Mouse (Mus musculus): ENCODE results near the gene Scgb1a1. TPM values are rescaled to one million over a fixed set of nuclear protein-coding genes. Genes with fewer than 3 reads are reported as not detected.
"Not testable (repeated sequence)": the region's sequence is repeated elsewhere in the genome, so short reads cannot be mapped to it uniquely, and the experiment has no call there.

Scgb1a1 gene
- total RNA-seq (2017): not detected in 3 replicates

- ATAC-seq (replicated peaks; ENCODE audit: insufficient number of reproducible peaks, low FRiP score, low TSS enrichment, poor library complexity, severe bottlenecking): no peak
Measured at GRCm38 (mm10) chr19:9087821-9088220, at the start of gene Scgb1a1. Scgb1a1 (minus strand) TSS chr19:9087958.

- ATAC-seq (replicated peaks; ENCODE audit: insufficient number of reproducible peaks, low FRiP score, low TSS enrichment, poor library complexity, severe bottlenecking): no peak
Measured at GRCm38 (mm10) chr19:9137159-9137558, 49.4 kb upstream of the Scgb1a1 start.

DNA sequence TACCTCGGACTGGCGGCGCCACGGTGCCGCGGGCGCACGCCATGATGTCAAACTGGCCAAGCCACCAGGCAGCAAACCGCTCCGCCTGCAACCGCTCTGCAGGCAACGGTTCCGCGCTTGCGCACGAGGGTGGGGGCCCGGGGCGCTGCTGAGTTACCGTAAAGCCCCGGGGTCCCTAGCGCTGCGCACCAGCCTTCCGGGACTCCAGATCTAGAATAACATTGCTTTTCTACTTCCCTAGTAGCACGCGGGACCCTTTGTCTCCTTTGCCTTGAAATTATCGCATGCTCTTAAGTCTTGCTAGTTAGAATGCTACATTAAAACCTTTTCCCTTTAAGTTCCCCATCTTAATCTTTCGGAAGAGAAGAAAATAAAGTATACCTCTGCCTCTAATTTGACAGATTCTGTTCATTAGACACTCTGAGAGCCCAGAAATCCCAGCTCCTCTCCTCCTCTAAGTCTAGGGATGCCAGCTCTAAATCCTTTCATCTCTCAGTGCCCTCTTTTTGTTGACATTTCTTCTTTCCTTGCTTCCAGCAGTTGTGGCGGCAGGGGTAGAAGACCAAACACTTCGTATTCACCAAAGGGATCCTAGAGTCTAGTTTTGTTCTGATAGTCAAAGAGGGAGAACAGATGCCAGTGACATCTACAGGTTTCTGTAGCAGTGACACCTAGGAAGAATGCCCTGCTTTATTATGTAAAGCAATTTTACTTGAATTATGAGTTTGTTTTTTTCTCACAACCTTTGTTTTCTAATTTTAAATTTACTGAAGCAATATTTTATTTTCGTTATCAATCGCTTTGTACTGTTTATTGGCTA, 48.0 kb upstream of the Scgb1a1 start, which contains the start of gene Asrgl1:
Asrgl1 (minus strand) TSS at position 125 of the 820 bp plus-strand sequence.
- ATAC-seq (replicated peaks; ENCODE audit: insufficient number of reproducible peaks, low FRiP score, low TSS enrichment, poor library complexity, severe bottlenecking): peak; percentile 73

GRCm38 (mm10) chr19:9134746-9135511, 47.2 kb upstream of the Scgb1a1 start:
- peak; percentile 60 for ATAC-seq (replicated peaks; ENCODE audit: insufficient number of reproducible peaks, low FRiP score, low TSS enrichment, poor library complexity, severe bottlenecking)

GRCm38 (mm10) chr19:9129996-9130395, 42.2 kb upstream of the Scgb1a1 start:
- no peak for ATAC-seq (replicated peaks; ENCODE audit: insufficient number of reproducible peaks, low FRiP score, low TSS enrichment, poor library complexity, severe bottlenecking)

GRCm38 (mm10) chr19:9128499-9129194, 40.9 kb upstream of the Scgb1a1 start:
- no peak for ATAC-seq (replicated peaks; ENCODE audit: insufficient number of reproducible peaks, low FRiP score, low TSS enrichment, poor library complexity, severe bottlenecking)

DNA sequence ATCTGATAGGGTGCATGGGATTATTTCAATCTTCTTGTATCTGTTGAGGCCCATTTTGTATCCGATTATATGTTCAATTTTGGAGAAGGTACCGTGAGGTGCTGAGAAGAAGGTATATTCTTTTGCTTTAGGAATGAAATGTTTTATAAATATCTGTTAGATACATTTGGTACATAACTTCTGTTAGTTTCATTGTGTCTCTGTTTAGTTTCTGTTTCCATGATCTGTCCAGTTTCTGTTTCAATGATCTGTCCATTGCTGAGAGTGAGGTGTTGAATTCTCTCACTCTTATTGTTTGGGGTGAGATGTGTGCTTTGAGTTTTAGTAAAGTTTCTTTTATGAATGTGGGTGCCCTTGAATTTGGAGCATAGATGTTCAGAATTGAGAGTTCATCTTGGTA, 36.2 kb upstream of the Scgb1a1 start:
- not testable (repeated sequence) for ATAC-seq (replicated peaks; ENCODE audit: insufficient number of reproducible peaks, low FRiP score, low TSS enrichment, poor library complexity, severe bottlenecking)

DNA sequence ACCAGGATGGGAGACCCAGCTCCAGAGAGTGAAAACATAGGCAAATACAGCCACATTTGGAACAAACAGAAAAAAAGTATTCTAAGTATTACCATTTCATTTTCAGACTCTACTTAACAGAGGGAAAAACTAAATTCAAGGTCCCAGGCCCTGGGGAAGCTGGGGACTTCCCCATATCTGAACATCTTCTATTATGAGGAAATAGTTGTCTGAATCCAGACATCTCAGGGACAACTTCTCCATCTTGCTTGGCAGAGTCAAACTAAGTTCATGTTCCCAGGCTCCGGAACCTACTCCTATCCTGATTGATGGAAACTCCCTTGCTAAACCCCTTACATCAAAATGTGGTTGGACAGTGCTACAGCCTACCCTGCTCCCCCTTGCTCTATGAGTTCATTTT, 34.6 kb upstream of the Scgb1a1 start:
- peak; percentile 54 for ATAC-seq (replicated peaks; ENCODE audit: insufficient number of reproducible peaks, low FRiP score, low TSS enrichment, poor library complexity, severe bottlenecking)

GRCm38 (mm10) chr19:9119655-9120425, 32.1 kb upstream of the Scgb1a1 start:
- ATAC-seq (replicated peaks; ENCODE audit: insufficient number of reproducible peaks, low FRiP score, low TSS enrichment, poor library complexity, severe bottlenecking): no peak

- no peak for ATAC-seq (replicated peaks; ENCODE audit: insufficient number of reproducible peaks, low FRiP score, low TSS enrichment, poor library complexity, severe bottlenecking)
Measured at GRCm38 (mm10) chr19:9117275-9117674, 29.5 kb upstream of the Scgb1a1 start.

GRCm38 (mm10) chr19:9116268-9116667, 28.5 kb upstream of the Scgb1a1 start:
- ATAC-seq (replicated peaks; ENCODE audit: insufficient number of reproducible peaks, low FRiP score, low TSS enrichment, poor library complexity, severe bottlenecking): no peak

GRCm38 (mm10) chr19:9112043-9112442, 24.3 kb upstream of the Scgb1a1 start:
- no peak for ATAC-seq (replicated peaks; ENCODE audit: insufficient number of reproducible peaks, low FRiP score, low TSS enrichment, poor library complexity, severe bottlenecking)

DNA sequence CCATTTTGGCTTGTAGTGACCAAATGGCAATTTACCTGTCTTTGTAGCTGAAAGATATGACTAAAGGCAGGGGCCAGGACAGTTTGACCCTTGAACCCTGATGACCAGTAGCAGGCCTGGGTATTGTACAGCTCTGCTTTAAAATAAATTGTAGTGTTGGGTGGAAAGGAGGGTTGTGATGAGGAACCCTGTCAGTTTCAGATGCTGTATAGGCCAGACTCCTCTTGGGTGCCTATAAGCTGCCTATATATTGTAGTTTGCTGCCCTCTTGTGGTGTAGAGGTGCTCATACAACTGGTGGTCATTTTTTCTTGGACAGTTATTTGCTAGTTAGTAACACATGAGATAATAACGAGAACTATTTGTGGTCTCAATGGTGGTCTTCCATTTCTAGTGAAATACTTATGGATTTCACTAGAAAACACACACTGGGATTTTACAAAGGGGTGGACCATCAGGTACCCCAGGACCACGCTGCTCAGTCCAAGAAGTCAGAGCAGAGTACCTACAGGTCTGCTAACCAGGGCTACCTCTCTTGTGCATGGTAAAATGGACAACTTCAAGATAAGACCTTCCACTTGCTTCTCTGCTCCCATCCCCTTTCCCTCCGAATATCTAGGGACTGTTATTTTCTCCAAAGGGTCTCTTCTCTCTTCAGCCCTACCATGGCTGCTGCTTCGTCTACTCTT, 22.6 kb upstream of the Scgb1a1 start:
- peak; percentile 77 for ATAC-seq (replicated peaks; ENCODE audit: insufficient number of reproducible peaks, low FRiP score, low TSS enrichment, poor library complexity, severe bottlenecking)

DNA sequence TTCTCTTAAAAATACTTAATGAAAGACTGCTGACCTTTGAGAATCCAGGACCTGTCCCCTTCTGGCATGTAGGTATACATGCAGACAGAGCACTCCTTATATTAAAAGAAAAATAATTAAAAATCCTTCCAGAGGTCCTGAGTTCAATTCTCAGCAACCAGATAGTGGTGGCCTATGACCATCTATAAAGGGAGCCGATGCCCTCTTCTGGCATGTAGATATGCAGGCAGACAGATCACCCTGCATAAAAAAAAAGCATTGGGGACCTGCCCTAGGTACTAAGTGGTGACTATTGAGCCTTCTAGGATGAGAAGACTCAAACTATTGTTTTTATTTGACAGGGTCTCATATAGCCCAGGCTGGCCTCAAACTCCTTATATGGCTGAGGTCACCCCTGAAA, 20.8 kb upstream of the Scgb1a1 start:
- no peak for ATAC-seq (replicated peaks; ENCODE audit: insufficient number of reproducible peaks, low FRiP score, low TSS enrichment, poor library complexity, severe bottlenecking)

GRCm38 (mm10) chr19:9107379-9107755, 19.6 kb upstream of the Scgb1a1 start:
- no peak for ATAC-seq (replicated peaks; ENCODE audit: insufficient number of reproducible peaks, low FRiP score, low TSS enrichment, poor library complexity, severe bottlenecking)

GRCm38 (mm10) chr19:9106751-9107378, 19.1 kb upstream of the Scgb1a1 start:
- no peak for ATAC-seq (replicated peaks; ENCODE audit: insufficient number of reproducible peaks, low FRiP score, low TSS enrichment, poor library complexity, severe bottlenecking)

DNA sequence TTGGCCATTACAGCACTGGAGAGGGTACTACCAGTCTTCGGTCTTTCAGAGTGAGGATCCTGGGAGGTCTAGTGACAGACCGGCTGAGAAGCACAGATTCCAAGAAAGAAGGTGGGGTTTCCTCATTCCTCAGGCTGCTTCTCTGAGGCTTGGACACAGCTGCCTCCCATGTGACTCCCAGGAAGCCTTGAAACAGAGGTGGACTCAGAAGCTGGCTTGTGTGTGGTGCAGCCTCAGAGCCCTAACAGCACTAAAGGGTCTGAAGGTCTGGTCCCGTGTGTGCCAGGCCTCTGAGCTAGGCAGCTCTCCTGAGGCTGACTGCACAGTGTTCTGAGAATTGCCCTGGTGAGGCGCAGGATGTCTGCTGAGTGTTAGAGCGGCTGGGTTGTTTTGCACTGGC, 18.3 kb upstream of the Scgb1a1 start:
- ATAC-seq (replicated peaks; ENCODE audit: insufficient number of reproducible peaks, low FRiP score, low TSS enrichment, poor library complexity, severe bottlenecking): no peak

Data from monocyte, adult 5-6 weeks (primary cell).